Comparison of ENCODE assay signal across 11 mouse cellular contexts in genomic region chr12:80224241-80224731, GRCm38 (mm10). TPM values are rescaled to one million over a fixed set of nuclear protein-coding genes. Genes with fewer than 3 reads are reported as not detected.
DNase-seq lines count a peak whose midpoint lies in the region; ATAC-seq and TF ChIP-seq lines count a peak whose summit lies in the region.
"Had no signal": no experiment of that assay in that cellular context is flagged by ENCODE, and none has a peak within 500 bp of the region (broad histone marks: within the 10 kb centered on the region; RNA-seq: fewer than 3 reads in every experiment).

No protein-coding gene starts in this region.

- peaks cover 2% of the 10 kb centered on the region; the same call in 1 of the 2 replicates for H3K36me3 ChIP-seq in heart, embryonic 14.5 days (ENCODE audit: control insufficient read depth, insufficient read depth, low read length)
- H3K36me3 ChIP-seq in neural tube, embryonic 13.5 days, result no peaks in the 10 kb centered on the region
- H3K36me3 ChIP-seq in intestine, postnatal 0 days (ENCODE audit: control insufficient read depth, insufficient read depth), result 0 out of 2 replicates have a peak, but pooled peaks cover 2% of the 10 kb centered on the region

- H3K9ac ChIP-seq in heart, embryonic 14.5 days (ENCODE audit: low read length), result peak overlapping the region; percentile 27; the same call in 1 of the 2 replicates
- no peak overlapping the region for H3K9ac ChIP-seq in neural tube, embryonic 13.5 days
- no peak overlapping the region for H3K9ac ChIP-seq in intestine, postnatal 0 days (ENCODE audit: low read depth, low read length)
- H3K9ac ChIP-seq: forebrain, postnatal 0 days; hindbrain, embryonic 14.5 days had no signal

- peak overlapping the region in 1 of 2 experiments; percentile 45; a peak in 3 of 4 replicates for H3K27ac ChIP-seq in heart, embryonic 14.5 days (replicated peaks in 1 of 2; ENCODE audit: control insufficient read depth in 1 of 2, insufficient read depth in 1 of 2, low read depth in 2 of 2, low read length in 2 of 2)
- H3K27ac ChIP-seq in neural tube, embryonic 13.5 days (replicated peaks), result no peak overlapping the region
- no peak overlapping the region for H3K27ac ChIP-seq in intestine, postnatal 0 days (ENCODE audit: low read depth, low read length)
- H3K27ac ChIP-seq: hindbrain, embryonic 14.5 days had no signal

- H3K27me3 ChIP-seq in heart, embryonic 14.5 days (ENCODE audit: control insufficient read depth, insufficient read depth, low read length), result no peaks in the 10 kb centered on the region
- no peaks in the 10 kb centered on the region for H3K27me3 ChIP-seq in neural tube, embryonic 13.5 days
- H3K27me3 ChIP-seq in intestine, postnatal 0 days (replicated peaks; ENCODE audit: control insufficient read depth, insufficient read depth, low read length), result no peaks in the 10 kb centered on the region

- H3K4me3 ChIP-seq in heart, embryonic 14.5 days (ENCODE audit: control insufficient read depth in 1 of 2, insufficient read depth in 1 of 2, low read depth in 1 of 2, low read length in 2 of 2), result no peak overlapping the region
- no peak overlapping the region for H3K4me3 ChIP-seq in neural tube, embryonic 13.5 days
- no peak overlapping the region for H3K4me3 ChIP-seq in intestine, postnatal 0 days (ENCODE audit: low read depth, low read length)

- DNase-seq in heart, postnatal 4 days, result no peak
- DNase-seq in neural tube, embryonic 10.5 days (ENCODE audit: extremely low spot score, low spot score), result no peak
- DNase-seq in Muller cell, postnatal 12 days (ENCODE audit: inconsistent ontology term), result no peak
- no peak for DNase-seq in gastrocnemius, postnatal 14 days
- DNase-seq in thymus, postnatal 36 days, result no peak
- DNase-seq: adrenal gland, adult 8-10 months; forebrain, postnatal 0 days had no signal

- H3K4me1 ChIP-seq in heart, embryonic 14.5 days (ENCODE audit: control insufficient read depth in 2 of 2, insufficient read depth in 2 of 2, low read length in 2 of 2), result peaks cover 72 to 96% of the 10 kb centered on the region in 2 experiments
- peaks cover 45% of the 10 kb centered on the region for H3K4me1 ChIP-seq in neural tube, embryonic 13.5 days (replicated peaks)
- peaks cover 51% of the 10 kb centered on the region for H3K4me1 ChIP-seq in intestine, postnatal 0 days (replicated peaks; ENCODE audit: control insufficient read depth, insufficient read depth, low read length)

- H3K9me3 ChIP-seq in heart, embryonic 14.5 days (ENCODE audit: control insufficient read depth, low read length), result no peaks in the 10 kb centered on the region
- H3K9me3 ChIP-seq in neural tube, embryonic 13.5 days, result no peaks in the 10 kb centered on the region
- no peaks in the 10 kb centered on the region for H3K9me3 ChIP-seq in intestine, postnatal 0 days (ENCODE audit: control insufficient read depth)

- intact Hi-C loops in gastrocnemius, postnatal 14 days (cut with DNase I; ENCODE audit: low total_unique reads), result no loop called here

- 0 out of 2 replicates have a peak overlapping the region, but pooled peaks have one; percentile 22 for H3K4me2 ChIP-seq in heart, embryonic 14.5 days (ENCODE audit: low read length)
- H3K4me2 ChIP-seq in neural tube, embryonic 13.5 days, result no peak overlapping the region
- H3K4me2 ChIP-seq in intestine, postnatal 0 days (replicated peaks; ENCODE audit: low read depth), result peak overlapping the region; percentile 25
- H3K4me2 ChIP-seq: hindbrain, embryonic 14.5 days had no signal

- 44% methylated on average over 8 of the region's 8 CpGs for WGBS in heart, embryonic 14.5 days
- WGBS in neural tube, embryonic 13.5 days, result 63% methylated on average over 8 of the region's 8 CpGs
- WGBS in intestine, postnatal 0 days, result 58% methylated on average over 8 of the region's 8 CpGs

- TF ChIP-seq CTCF in intestine, postnatal 0 days (IDR thresholded peaks at IDR 0.05; ENCODE audit: low read depth), result no peak

- ATAC-seq in heart, embryonic 14.5 days (ENCODE audit: insufficient number of reproducible peaks, insufficient read depth, low FRiP score, low read depth), result no peak
- ATAC-seq in neural tube, embryonic 13.5 days (ENCODE audit: low read depth), result peak; percentile 32; the same call in 1 of the 2 replicates
- no peak for ATAC-seq in intestine, postnatal 0 days
- ATAC-seq: forebrain, postnatal 0 days had no signal

RNA-seq across cellular contexts. Expression of gene Actn1, which starts 35.9 kb away (rescaled TPM):
- 38.7 and 42.7 TPM in 2 replicates for polyA plus RNA-seq in heart, embryonic 14.5 days (2014; fragmentation: Nextera tagmentation; extraction: Ambion mirVana)
- total RNA-seq in heart, postnatal 4 days (2021), result 100 to 1,000 TPM; 114 to 116 TPM
- polyA plus RNA-seq in neural tube, embryonic 13.5 days (2015; fragmentation: Nextera tagmentation; extraction: Ambion mirVana), result 8.8 and 10.2 TPM in 2 replicates
- 28.7 and 29.3 TPM in 2 replicates for polyA plus RNA-seq in intestine, postnatal 0 days (2015; fragmentation: Nextera tagmentation; extraction: Ambion mirVana)
- total RNA-seq in gastrocnemius, postnatal 14 days (2021), result 10 to 100 TPM; 18.3 to 22.5 TPM
